Mouse (Mus musculus) embryonic facial prominence, embryonic 11.5 days (tissue): ENCODE measurements around the gene Lbhd2. TPM values are rescaled to one million over a fixed set of nuclear protein-coding genes. Genes with fewer than 3 reads are reported as not detected.

ENCODE experiments used
- ATAC-seq: fragments of 200-750 bp; cut with Nextera tagmentation; replicated peaks from 2 replicates; pipeline ENCODE4 v1.8.0; 2017; ENCODE audit warnings: low read depth; ENCODE audit not compliant: insufficient number of reproducible peaks, low FRiP score, low TSS enrichment
- DNase-seq: peaks from one replicate; pipeline ENCODE4 v3.0.0-alpha.2; 2015; ENCODE audit warnings: low spot score
- H3K27ac ChIP-seq: fragments of 300-500 bp; sonication (generic); replicated peaks from 2 replicates; pipeline ENCODE4 v1.5.1; 2014; ENCODE audit warnings: mild to moderate bottlenecking, low read depth, low read length, control low read depth
- H3K27me3 ChIP-seq: fragments of 300-500 bp; sonication (generic); 2 replicates; pipeline ENCODE4 v1.6.1; 2014; ENCODE audit warnings: mild to moderate bottlenecking, low read length, moderate library complexity, mixed read lengths; ENCODE audit not compliant: control insufficient read depth, insufficient read depth
- H3K36me3 ChIP-seq: fragments of 300-500 bp; sonication (generic); replicated peaks from 2 replicates; pipeline ENCODE4 v1.6.1; 2014; ENCODE audit warnings: low read depth, mild to moderate bottlenecking, low read length, moderate library complexity, mixed read lengths; ENCODE audit not compliant: control insufficient read depth, insufficient read depth
- H3K4me1 ChIP-seq: fragments of 300-500 bp; sonication (generic); 2 replicates; pipeline ENCODE4 v1.6.1; 2014; ENCODE audit warnings: low read length, mixed read lengths; ENCODE audit not compliant: control insufficient read depth, insufficient read depth
- H3K4me2 ChIP-seq: fragments of 300-500 bp; sonication (generic); 2 replicates; pipeline ENCODE4 v1.6.1; 2014; ENCODE audit warnings: low read depth, mild to moderate bottlenecking, control low read depth, low read length, moderate library complexity
- H3K4me3 ChIP-seq: fragments of 300-500 bp; sonication (generic); 2 replicates; pipeline ENCODE4 v1.5.1; 2014; ENCODE audit warnings: low read depth, low read length, control low read depth
- H3K9ac ChIP-seq: fragments of 300-500 bp; sonication (generic); replicated peaks from 2 replicates; pipeline ENCODE4 v1.6.1; 2014; ENCODE audit warnings: mild to moderate bottlenecking, control low read depth, low read length
- H3K9me3 ChIP-seq: fragments of 300-500 bp; sonication (generic); replicated peaks from 2 replicates; pipeline ENCODE4 v1.6.1; 2016; ENCODE audit warnings: mild to moderate bottlenecking, low read length, inconsistent platforms, mixed read lengths; ENCODE audit not compliant: control insufficient read depth
- WGBS: fragments of 180-500 bp; shearing (Covaris S2); extraction: QIAGEN DNeasy Blood & Tissue Kit; methylation state at CpG from one replicate; pipeline ENCODE4 v1.1.7; 2014; 5-methylcytosine and 5-hydroxymethylcytosine counted together
- polyA plus RNA-seq: library from polyadenylated mRNA; unstranded; fragments of >200 nt; fragmentation: Nextera tagmentation; extraction: Ambion mirVana; gene quantifications from 2 replicates; pipeline ENCODE4 v1.2.1, GENCODE M21; 2014

The Lbhd2 gene
- polyA plus RNA-seq, 1 experiment from 2014 or later: not detected

DNA sequence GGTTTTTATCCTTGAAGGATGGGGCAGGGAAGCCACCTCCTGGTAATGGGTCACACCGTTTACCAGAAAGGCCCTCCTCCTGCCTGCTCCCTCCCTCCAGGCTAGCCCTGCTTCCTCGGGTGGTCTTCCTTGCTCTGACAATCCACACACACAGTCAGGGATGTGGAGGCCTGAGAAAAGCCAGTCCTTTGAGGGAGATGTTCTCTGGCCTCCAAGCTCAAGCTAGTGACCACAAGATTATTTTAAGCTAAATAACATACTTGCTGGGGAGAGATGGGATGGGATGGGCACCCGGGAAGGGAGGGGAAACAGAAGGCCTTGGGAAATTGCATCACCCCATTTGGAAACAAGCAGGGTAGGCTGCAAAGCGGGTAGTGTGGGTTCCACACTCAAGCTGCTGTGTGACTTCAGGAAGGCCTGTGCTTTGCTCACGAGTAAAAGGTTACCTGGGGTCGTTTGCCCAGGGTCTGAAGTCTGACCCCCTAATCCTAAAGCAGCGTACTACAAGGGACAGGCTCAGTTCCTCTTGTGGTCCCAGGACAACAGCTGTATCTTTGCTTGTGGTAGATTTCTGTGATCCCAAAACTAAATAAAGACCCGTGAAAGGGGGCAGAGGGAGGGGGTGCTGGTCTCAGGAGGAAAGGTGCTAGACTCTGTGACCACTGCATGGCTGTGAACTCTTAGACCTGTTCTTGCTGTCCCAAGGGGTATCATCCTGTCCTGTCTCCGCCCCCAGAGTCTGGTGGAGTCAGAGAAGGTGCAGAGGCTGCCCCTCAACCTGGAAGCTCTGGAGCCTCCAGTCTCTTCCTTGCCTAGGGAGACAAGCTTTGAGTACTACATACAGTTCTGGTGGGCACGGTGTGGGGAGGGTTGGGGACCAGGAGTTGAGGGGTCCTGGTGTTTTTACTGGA, 37.6 kb downstream of the Lbhd2 start:
- H3K4me1 ChIP-seq: peaks cover 17% of the 10 kb centered on the region
- peaks cover 72% of the 10 kb centered on the region for H3K27me3 ChIP-seq
- no peaks in the 10 kb centered on the region for H3K9me3 ChIP-seq
- no peak overlapping the region for H3K4me3 ChIP-seq
- DNase-seq: no peak
- no peak overlapping the region for H3K9ac ChIP-seq
- H3K27ac ChIP-seq: no peak overlapping the region
- WGBS: 28% methylated on average over 10 of the region's 10 CpGs
- no peak for ATAC-seq
- H3K4me2 ChIP-seq: no peak overlapping the region
- H3K36me3 ChIP-seq: no peaks in the 10 kb centered on the region

DNA sequence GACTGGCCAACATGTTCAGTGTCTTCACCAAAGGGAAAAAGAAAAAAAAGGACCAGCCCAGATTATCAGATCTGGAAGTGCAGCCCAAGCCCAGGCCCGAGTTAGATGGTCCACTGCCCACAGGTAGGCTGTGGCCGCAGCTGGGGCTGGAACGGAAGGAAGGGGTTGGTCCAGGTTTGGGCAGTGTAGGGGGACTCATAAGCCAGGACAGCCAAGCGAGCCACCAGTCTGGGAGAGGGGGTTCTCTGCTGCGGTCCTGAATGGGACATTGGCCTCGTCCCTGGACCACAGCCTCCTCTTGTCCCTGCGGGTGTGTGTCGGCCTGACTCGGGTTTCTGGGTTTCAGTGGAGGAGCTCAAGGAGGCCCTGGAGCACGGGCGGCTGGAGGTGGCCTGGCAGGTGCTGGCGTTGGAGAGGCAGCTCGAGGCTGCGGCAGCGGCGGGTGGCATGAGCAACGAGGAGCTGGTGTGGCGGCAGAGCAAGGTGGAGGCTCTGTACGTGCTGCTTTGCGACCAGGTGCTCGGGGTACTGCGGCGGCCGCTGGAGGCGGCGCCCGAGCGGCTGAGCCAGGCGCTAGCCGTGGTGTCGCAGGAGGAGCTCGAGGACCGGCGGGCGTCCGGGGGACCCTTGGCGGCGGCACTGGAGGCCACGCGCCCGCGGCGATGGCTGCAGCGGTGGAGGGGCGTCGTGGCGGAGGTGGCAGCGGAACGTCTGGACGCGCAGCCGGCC, 38.7 kb downstream of the Lbhd2 start:
- H3K4me2 ChIP-seq: peak overlapping the region; percentile 43
- peak overlapping the region; percentile 22 for H3K9ac ChIP-seq
- H3K36me3 ChIP-seq: no peaks in the 10 kb centered on the region

DNA sequence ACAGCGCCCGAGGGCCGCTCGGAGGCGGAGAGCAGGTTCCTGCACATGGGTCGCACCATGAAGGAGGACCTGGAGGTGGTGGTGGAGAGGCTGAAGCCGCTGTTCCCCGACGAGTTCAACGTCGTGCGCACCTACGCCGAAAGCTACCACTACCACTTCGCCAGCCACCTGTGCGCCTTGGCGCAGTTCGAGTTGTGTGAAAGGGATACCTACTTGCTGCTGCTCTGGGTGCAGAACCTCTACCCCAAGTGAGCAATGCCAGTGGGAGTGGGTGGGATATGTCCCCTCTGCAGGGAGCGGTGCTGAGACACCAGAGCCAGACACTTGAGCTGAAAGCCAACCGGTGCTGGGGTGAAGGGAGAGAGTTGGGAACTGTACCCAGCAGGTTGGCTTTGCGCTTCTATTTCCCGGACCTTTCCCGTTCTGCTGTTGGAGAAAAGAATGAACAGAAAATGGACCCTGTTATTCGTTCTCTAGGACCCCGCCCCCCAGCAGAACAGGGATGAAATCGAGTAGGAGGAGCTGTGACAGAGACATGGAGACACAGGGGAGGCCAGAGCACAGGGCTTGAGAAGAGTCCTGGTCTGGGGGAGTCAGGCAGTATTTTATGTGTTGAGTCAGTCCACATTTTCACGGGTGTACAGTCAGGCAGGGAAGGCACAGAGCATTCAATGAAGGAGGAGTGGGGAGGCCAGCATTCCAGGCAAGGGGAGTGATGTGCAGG, 39.4 kb downstream of the Lbhd2 start:
- Histone ChIP-seq H3K36me3 (no peaks in the 10 kb centered on the region), H3K4me3 (peak overlapping the region; percentile 18), H3K27ac (no peak overlapping the region), H3K4me1 (peaks cover 21% of the 10 kb centered on the region), H3K9ac (peak overlapping the region; percentile 22; the same call in 1 of the 2 replicates), H3K4me2 (peak overlapping the region; percentile 43), H3K27me3 (peaks cover 82% of the 10 kb centered on the region), H3K9me3 (no peaks in the 10 kb centered on the region)
- no peak for DNase-seq
- no peak for ATAC-seq
- 4% methylated on average over 27 of the region's 27 CpGs for WGBS

More for the DNA sequence above, 38.7 kb downstream of the Lbhd2 start:
- Histone ChIP-seq H3K27me3 (peaks cover 82% of the 10 kb centered on the region), H3K4me3 (peak overlapping the region; percentile 18), H3K4me1 (peaks cover 20% of the 10 kb centered on the region), H3K9me3 (no peaks in the 10 kb centered on the region), H3K27ac (no peak overlapping the region)
- ATAC-seq (no peak), DNase-seq (no peak)
- 3% methylated on average over 52 of the region's 52 CpGs for WGBS

DNA sequence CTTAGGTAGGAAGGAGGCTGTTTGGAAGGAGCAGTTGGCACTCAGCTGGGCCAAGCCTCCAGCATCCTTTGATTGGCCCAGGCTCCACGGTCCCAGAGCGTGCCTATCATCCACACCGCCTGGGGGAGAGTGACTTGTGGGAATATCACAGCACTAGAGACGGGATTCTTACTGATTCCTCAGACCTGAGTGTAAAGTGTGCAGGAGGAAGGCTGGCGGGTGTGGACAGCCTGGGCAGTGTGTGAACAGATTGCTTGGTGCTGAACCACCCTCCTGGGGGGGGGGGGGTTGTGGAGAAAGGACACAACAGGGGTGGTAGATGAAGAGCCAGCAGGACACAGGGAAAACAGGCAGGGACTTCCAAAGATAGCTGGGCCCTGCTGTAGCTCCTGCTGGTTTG, 40.1 kb downstream of the Lbhd2 start:
- ATAC-seq (no peak), DNase-seq (no peak)
- peaks cover 21% of the 10 kb centered on the region for H3K4me1 ChIP-seq
- no peaks in the 10 kb centered on the region for H3K9me3 ChIP-seq
- no peak overlapping the region for H3K4me2 ChIP-seq
- no peak overlapping the region for H3K9ac ChIP-seq
- 18% methylated on average over 5 of the region's 5 CpGs for WGBS
- H3K36me3 ChIP-seq: no peaks in the 10 kb centered on the region
- no peak overlapping the region for H3K27ac ChIP-seq
- H3K27me3 ChIP-seq: peaks cover 80% of the 10 kb centered on the region
- no peak overlapping the region for H3K4me3 ChIP-seq

DNA sequence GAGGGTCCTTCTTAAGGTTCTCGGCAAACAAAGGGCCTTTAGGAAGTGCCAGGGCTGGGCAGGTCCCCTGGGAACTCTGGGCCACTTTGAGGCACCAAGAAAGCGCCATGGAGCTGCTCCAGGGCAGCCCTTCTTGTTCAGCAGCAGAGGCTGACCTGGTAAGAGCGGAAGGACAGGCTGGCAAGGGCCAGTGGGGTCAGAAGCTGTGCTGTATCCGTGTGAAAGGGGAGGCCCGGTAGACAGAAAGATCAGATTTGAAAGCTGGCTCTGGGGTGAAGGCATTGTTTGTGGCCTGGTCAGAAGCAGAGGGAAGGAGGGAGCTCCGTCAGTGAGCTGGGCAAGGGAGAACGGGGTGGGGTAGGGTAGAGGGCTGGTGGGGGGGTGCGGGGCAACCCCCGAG, 40.7 kb downstream of the Lbhd2 start:
- peaks cover 74% of the 10 kb centered on the region for H3K27me3 ChIP-seq
- 15% methylated on average over 9 of the region's 9 CpGs for WGBS
- H3K36me3 ChIP-seq: no peaks in the 10 kb centered on the region
- H3K27ac ChIP-seq: no peak overlapping the region
- H3K4me2 ChIP-seq: no peak overlapping the region
- H3K4me1 ChIP-seq: peaks cover 16% of the 10 kb centered on the region
- H3K9me3 ChIP-seq: no peaks in the 10 kb centered on the region
- H3K9ac ChIP-seq: no peak overlapping the region
- no peak for DNase-seq
- no peak overlapping the region for H3K4me3 ChIP-seq
- ATAC-seq: no peak

DNA sequence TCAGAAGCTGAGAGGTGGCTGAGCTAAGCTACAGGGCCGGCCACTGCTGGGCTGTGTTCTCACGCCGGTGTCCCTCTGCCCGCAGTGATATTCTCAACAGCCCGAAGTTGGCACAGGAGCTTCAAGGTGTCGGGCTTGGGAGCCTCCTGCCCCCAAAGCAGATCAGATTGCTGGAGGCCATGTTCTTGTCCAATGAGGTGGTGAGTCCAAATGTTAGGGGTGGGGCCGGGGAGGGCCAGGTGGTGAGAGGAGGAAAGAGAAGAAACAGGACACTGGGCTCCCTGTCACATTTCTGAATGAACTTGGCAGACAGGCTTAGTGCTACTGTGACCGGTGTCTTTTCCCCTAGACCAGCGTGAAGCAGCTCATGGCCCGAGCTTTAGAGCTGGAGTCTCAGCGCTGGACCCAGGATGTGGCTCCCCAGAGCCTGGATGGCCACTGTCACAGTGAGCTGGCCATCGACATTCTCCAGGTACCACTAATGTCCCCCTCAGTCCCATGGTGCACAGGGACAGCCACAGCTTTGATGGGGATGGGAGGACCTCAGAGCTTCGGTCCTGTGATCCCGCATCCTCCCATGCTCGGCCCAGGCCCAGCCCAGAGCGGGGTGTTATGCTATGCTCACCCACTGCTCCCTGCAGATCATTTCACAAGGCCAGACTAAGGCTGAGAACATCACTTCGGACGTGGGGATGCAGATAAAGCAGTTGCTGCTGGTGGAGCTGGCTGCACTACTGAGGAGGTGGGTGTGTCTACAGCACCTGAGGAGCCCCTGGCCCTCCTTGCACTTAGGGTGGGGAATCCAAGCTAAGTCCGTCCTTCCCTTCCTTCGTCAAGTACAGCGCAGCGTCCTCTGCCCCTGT, 41.5 kb downstream of the Lbhd2 start:
- 16% methylated on average over 22 of the region's 22 CpGs for WGBS
- no peak overlapping the region for H3K4me3 ChIP-seq
- peaks cover 14% of the 10 kb centered on the region for H3K4me1 ChIP-seq
- no peak overlapping the region for H3K4me2 ChIP-seq
- H3K27ac ChIP-seq: no peak overlapping the region
- H3K9ac ChIP-seq: no peak overlapping the region
- DNase-seq (no peak), ATAC-seq (0 out of 2 replicates have a peak, but pooled peaks have one; percentile 3)
- no peaks in the 10 kb centered on the region for H3K9me3 ChIP-seq
- H3K27me3 ChIP-seq: peaks cover 69% of the 10 kb centered on the region
- no peaks in the 10 kb centered on the region for H3K36me3 ChIP-seq

DNA sequence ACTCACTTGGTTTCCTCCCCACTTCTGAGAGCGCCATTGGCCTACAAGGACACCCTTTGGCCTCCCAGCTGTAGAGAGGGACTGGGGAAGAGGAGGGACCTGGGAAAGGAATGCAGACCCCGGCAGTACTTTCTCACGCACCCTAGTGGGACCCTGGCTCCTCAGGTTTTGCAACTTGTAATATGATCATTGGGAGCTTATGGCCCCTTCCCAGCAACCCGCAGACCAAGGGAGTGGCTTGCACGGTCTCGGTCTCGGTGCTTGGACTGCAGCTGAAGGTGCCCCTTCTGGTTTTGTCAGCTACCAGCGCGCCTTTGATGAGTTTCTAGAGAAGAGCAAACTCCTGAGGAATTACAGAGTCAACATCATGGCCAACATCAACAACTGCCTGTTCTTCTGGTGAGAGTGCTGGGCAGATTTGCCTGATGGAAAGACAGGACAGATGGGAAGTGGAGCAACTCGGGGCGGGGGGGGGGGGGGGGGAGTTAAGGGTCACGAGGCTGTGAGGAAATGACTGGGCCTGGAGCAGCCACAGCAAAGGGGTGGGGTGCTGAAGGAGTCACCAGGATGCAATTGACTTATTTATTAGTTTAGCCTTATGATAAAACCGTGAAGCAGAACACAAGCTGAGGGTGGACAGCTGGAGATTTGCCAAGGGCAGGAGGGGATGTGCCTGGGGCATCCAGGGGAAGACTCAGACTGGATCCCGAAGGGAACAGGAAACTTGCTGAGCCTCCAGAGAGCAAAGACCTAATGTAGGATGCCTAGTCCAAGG, 42.5 kb downstream of the Lbhd2 start:
- no peak overlapping the region for H3K4me2 ChIP-seq
- WGBS: 13% methylated on average over 13 of the region's 14 CpGs

More for the DNA sequence above, 42.5 kb downstream of the Lbhd2 start:
- H3K9ac ChIP-seq: no peak overlapping the region
- no peak overlapping the region for H3K4me3 ChIP-seq
- no peaks in the 10 kb centered on the region for H3K9me3 ChIP-seq
- peaks cover 14% of the 10 kb centered on the region for H3K4me1 ChIP-seq
- no peak for ATAC-seq
- H3K36me3 ChIP-seq: no peaks in the 10 kb centered on the region
- no peak overlapping the region for H3K27ac ChIP-seq
- DNase-seq: peak; percentile 48
- H3K27me3 ChIP-seq: peaks cover 59% of the 10 kb centered on the region
